Mouse (Mus musculus) myocyte (in vitro differentiated cells): Measurements from ENCODE around the gene Phf11c. TPM values are rescaled to one million over a fixed set of nuclear protein-coding genes. Genes with fewer than 3 reads are reported as not detected.

ENCODE experiments used
- H3K27me3 ChIP-seq: one replicate; pipeline ENCODE4 v1.6.1; 2011; ENCODE audit not compliant: control insufficient read depth, insufficient read depth, insufficient read length
- H3K36me3 ChIP-seq: one replicate; pipeline ENCODE4 v1.6.1; 2011; ENCODE audit not compliant: control insufficient read depth, insufficient read depth
- H3K4me2 ChIP-seq: one replicate; pipeline ENCODE4 v1.6.1; 2011; ENCODE audit warnings: low read depth, control low read depth
- H3K4me3 ChIP-seq: one replicate; pipeline ENCODE4 v1.5.1; 2011; ENCODE audit warnings: mild to moderate bottlenecking, control low read depth, moderate library complexity
- H3K79me2 ChIP-seq: one replicate; pipeline ENCODE4 v1.6.1; 2011; ENCODE audit not compliant: control insufficient read depth, insufficient read depth
- H3ac ChIP-seq: one replicate; pipeline ENCODE4 v1.6.1; 2011; ENCODE audit not compliant: control insufficient read depth, insufficient read length
- CEBPB ChIP-seq: IDR thresholded peaks from 2 replicates; pipeline ENCODE4 v1.6.1; 2011; ENCODE audit warnings: mild to moderate bottlenecking, moderate library complexity; ENCODE audit not compliant: poor library complexity, insufficient read depth, severe bottlenecking
- E2F4 ChIP-seq: IDR thresholded peaks from one replicate; pipeline ENCODE4 v1.6.1; 2011; ENCODE audit warnings: mild to moderate bottlenecking, control low read depth, moderate library complexity; ENCODE audit not compliant: insufficient read depth
- MAX ChIP-seq: IDR thresholded peaks from one replicate; pipeline ENCODE4 v1.6.1; 2011; ENCODE audit warnings: low read depth, mild to moderate bottlenecking, control low read depth
- MYOD1 ChIP-seq, 3 experiments: IDR thresholded peaks; one replicate each; pipeline ENCODE4 v1.6.1; 2011; ENCODE audit warnings: control low read depth in 2 of 3, low read depth in 2 of 3, mild to moderate bottlenecking in 2 of 3, moderate library complexity in 1 of 3; ENCODE audit not compliant: insufficient read length in 2 of 3, control insufficient read depth in 1 of 3
- MYOG ChIP-seq, 3 experiments: IDR thresholded peaks; one replicate each; pipeline ENCODE4 v1.6.1; 2011; ENCODE audit warnings: control low read depth in 2 of 3, low read depth in 2 of 3, mild to moderate bottlenecking in 2 of 3; ENCODE audit not compliant: insufficient read length in 2 of 3, control insufficient read depth in 1 of 3, insufficient read depth in 1 of 3
- POLR2A ChIP-seq: IDR thresholded peaks from one replicate; pipeline ENCODE4 v1.6.1; 2011; ENCODE audit warnings: low read depth, mild to moderate bottlenecking, control low read depth, moderate library complexity; ENCODE audit not compliant: insufficient read length
- POLR2AphosphoS2 ChIP-seq: IDR thresholded peaks from one replicate; pipeline ENCODE4 v1.6.1; 2011; ENCODE audit warnings: low read depth, control low read depth; ENCODE audit not compliant: insufficient read length
- REST ChIP-seq: IDR thresholded peaks from one replicate; pipeline ENCODE4 v1.6.1; 2011; ENCODE audit warnings: mild to moderate bottlenecking, control low read depth, moderate library complexity; ENCODE audit not compliant: insufficient read depth, insufficient read length
- SRF ChIP-seq: IDR thresholded peaks from one replicate; pipeline ENCODE4 v1.6.1; 2011; ENCODE audit warnings: low read depth; ENCODE audit not compliant: control insufficient read depth, insufficient read length
- TCF12 ChIP-seq: IDR thresholded peaks from one replicate; pipeline ENCODE4 v1.6.1; 2011; ENCODE audit warnings: mild to moderate bottlenecking, control low read depth; ENCODE audit not compliant: poor library complexity, insufficient read depth, severe bottlenecking
- TCF3 ChIP-seq: IDR thresholded peaks from one replicate; pipeline ENCODE4 v1.6.1; 2011; ENCODE audit warnings: low read depth, control low read depth; ENCODE audit not compliant: insufficient read length
- USF1 ChIP-seq: IDR thresholded peaks from one replicate; pipeline ENCODE4 v1.6.1; 2011; ENCODE audit warnings: low read depth, mild to moderate bottlenecking, control low read depth, moderate library complexity
- polyA plus RNA-seq: library from polyadenylated mRNA; unstranded; fragments of >200 nt; fragmentation: generic; extraction: Trizol; gene quantifications from one replicate; pipeline ENCODE4 v1.2.1, GENCODE M21; 2012; ENCODE audit warnings: missing spikeins

The Phf11c gene
- polyA plus RNA-seq = 0.07 TPM

DNA sequence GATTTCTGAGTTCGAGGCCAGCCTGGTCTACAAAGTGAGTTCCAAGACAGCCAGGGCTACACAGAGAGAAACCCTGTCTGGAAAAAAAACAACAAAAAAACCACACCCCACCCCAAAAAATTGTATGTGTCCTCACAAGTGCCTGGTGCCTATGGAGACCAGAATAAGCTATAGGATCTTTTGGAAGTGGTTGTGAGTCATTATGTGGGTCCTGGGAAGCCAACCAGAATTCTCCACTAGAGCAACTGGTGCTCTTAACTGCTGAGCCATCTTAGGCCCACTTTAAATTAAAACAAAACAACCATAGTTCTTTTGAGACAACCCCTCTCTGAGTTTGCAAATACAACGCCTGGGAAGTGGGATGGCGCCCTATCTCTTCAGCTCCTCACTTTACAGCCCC, at the start of gene Phf11c:
Gene Phf11c (minus strand): TSS at position 101 of the 400 bp plus-strand sequence.
- Histone ChIP-seq H3K36me3 (no peaks in the 10 kb centered on the region), H3ac (no peak within 1 kb of the TSS), H3K79me2 (no peaks in the 10 kb centered on the region), H3K4me2 (no peak within 1 kb of the TSS), H3K27me3 (no peaks in the 10 kb centered on the region), H3K4me3 (no peak within 1 kb of the TSS)
- TF ChIP-seq MYOG (IDR thresholded peaks at IDR 0.05; ENCODE audit: control insufficient read depth in 1 of 3, insufficient read depth in 1 of 3, insufficient read length in 2 of 3, low read depth in 2 of 3) = no peak
- TF ChIP-seq SRF = no peak
- no peak for TF ChIP-seq CEBPB
- no peak for TF ChIP-seq POLR2AphosphoS2
- no peak for TF ChIP-seq TCF12
- TF ChIP-seq TCF3 = no peak
- no peak for TF ChIP-seq USF1
- no peak for TF ChIP-seq POLR2A

GRCm38 (mm10) chr14:59441472-59441805, 46.3 kb upstream of the Phf11c start:
- no peaks in the 10 kb centered on the region for H3K36me3 ChIP-seq
- no peaks in the 10 kb centered on the region for H3K27me3 ChIP-seq
- peak overlapping the region; percentile 88 for H3K4me3 ChIP-seq
- H3K4me2 ChIP-seq = peak overlapping the region; percentile 85
- peak overlapping the region; percentile 41 for H3ac ChIP-seq
- TF ChIP-seq E2F4 (no peak), REST (no peak), MYOD1 (IDR thresholded peaks at IDR 0.05; ENCODE audit: control insufficient read depth in 1 of 3, insufficient read length in 2 of 3, low read depth in 2 of 3) (no peak), TCF3 (no peak), POLR2AphosphoS2 (no peak), POLR2A (no peak), MAX (no peak), SRF (no peak)
- H3K79me2 ChIP-seq = peaks cover 5% of the 10 kb centered on the region

DNA sequence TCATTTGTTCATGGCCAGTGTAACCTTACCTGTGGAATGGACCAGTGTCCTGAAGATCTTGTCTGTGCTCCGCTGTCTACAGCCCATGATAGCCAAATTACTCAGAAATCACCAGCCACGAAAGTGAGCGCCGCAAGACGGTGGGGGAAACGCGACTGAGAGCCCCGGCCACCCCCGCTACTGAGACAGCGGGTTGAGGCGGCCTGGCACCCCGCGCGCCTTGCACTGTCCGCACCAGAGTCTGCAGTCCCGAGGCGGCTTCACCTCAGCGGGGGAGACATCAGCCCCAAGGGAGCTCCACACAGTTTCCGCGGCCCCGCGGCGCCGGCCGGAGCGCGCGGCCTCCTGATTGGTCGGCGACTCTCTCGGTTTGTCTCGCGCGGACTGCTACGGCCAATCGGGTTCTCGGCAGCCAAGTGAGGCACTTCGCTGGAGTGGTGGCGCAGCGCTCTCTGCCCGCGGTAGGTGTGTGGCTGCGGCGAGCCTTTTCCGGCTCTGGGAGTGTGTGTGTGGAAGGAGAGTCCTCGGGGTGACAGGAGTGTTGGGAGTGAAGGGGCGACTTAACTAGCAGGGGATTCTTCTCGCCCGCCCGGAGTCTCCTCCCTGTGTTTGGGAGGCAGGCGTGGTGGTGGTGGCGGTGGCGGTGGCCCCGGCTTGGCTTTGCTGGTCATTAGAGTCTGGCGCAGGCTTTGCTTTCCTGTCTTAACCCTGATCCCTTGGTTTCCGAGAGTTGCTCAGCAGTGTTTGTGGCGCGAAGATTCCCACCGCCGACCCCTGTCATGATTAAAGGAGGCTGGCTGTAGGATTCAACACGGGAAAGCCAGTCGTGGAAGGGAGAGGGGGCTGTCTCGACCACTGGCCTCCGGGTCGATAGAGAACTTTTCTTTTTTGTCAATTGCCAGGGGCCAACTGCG, 45.6 kb upstream of the Phf11c start, which contains the start of the genes Setdb2 and Cab39l:
Gene Setdb2 (minus strand): TSS at position 327 of the 914 bp plus-strand sequence.
Gene Cab39l (plus strand): TSS at position 415 of the 914 bp plus-strand sequence.
- no peaks in the 10 kb centered on the region for H3K36me3 ChIP-seq
- peaks cover 5% of the 10 kb centered on the region for H3K79me2 ChIP-seq
- peak within 1 kb of the TSS; percentile 41 for H3ac ChIP-seq
- H3K4me2 ChIP-seq = peak within 1 kb of the TSS; percentile 88
- peak; percentile 81 for TF ChIP-seq POLR2AphosphoS2
- TF ChIP-seq MYOD1 (IDR thresholded peaks at IDR 0.05; ENCODE audit: control insufficient read depth in 1 of 3, insufficient read length in 2 of 3, low read depth in 2 of 3) = no peak
- TF ChIP-seq TCF3 = no peak
- no peak for TF ChIP-seq SRF
- TF ChIP-seq POLR2A = peak; percentile 91
- TF ChIP-seq MYOG (IDR thresholded peaks at IDR 0.05; ENCODE audit: control insufficient read depth in 1 of 3, insufficient read depth in 1 of 3, insufficient read length in 2 of 3, low read depth in 2 of 3) = no peak
- no peak for TF ChIP-seq USF1
- no peak for TF ChIP-seq REST
- no peaks in the 10 kb centered on the region for H3K27me3 ChIP-seq
- H3K4me3 ChIP-seq = peak within 1 kb of the TSS; percentile 88

DNA sequence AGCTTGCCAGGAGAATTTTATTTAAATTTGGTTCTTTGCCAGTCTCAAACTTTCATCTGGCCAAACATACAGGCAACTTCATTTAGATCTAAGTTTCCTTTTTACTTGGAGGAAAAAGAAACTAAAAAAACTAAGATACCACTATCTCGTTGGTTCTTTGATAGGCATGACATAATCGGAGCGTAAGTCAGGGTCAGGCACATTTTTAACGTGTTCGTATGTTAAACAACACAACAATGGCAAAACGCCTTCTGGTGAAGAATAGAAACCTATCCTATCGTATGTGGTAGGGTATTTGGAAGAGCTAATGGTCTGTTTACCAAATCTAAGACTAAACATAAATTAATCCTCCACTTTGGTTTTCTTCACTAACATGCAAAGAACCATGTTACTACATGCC, 44.9 kb upstream of the Phf11c start:
- no peaks in the 10 kb centered on the region for H3K27me3 ChIP-seq
- peak overlapping the region; percentile 41 for H3ac ChIP-seq
- H3K4me2 ChIP-seq = peak overlapping the region; percentile 88
- peak overlapping the region; percentile 88 for H3K4me3 ChIP-seq
- H3K36me3 ChIP-seq = no peaks in the 10 kb centered on the region
- no peak for TF ChIP-seq MYOD1 (IDR thresholded peaks at IDR 0.05; ENCODE audit: control insufficient read depth in 1 of 3, insufficient read length in 2 of 3, low read depth in 2 of 3)
- TF ChIP-seq USF1 = no peak
- no peak for TF ChIP-seq SRF
- TF ChIP-seq REST = no peak
- no peak for TF ChIP-seq MAX
- TF ChIP-seq CEBPB = no peak
- TF ChIP-seq E2F4 = no peak
- no peak for TF ChIP-seq POLR2AphosphoS2
- no peak for TF ChIP-seq POLR2A
- TF ChIP-seq TCF12 = no peak
- peaks cover 5% of the 10 kb centered on the region for H3K79me2 ChIP-seq

DNA sequence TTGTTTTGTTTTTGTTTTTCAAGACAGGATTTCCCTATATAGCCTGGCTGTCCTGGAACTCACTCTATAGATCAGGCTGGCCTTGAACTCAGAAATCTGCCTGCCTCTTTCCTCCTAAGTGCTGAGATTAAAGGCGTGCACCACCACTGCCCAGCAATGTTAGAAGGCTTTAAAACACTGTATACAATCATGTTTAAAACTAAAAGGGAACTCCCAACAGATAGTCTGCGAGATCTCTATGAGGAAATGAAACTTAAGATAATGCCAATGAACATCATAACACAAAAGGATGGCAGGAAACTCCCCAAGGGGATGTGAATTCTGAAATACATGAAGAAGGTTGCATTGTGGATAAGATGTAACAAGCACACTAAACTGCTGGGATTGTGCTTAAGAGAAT, 43.3 kb upstream of the Phf11c start:
- TF ChIP-seq USF1 (no peak), REST (no peak), POLR2AphosphoS2 (no peak), CEBPB (no peak), SRF (no peak), TCF12 (no peak), MYOD1 (IDR thresholded peaks at IDR 0.05; ENCODE audit: control insufficient read depth in 1 of 3, insufficient read length in 2 of 3, low read depth in 2 of 3) (no peak), E2F4 (no peak), TCF3 (no peak), POLR2A (no peak)
- no peaks in the 10 kb centered on the region for H3K36me3 ChIP-seq
- no peak overlapping the region for H3K4me2 ChIP-seq
- H3K79me2 ChIP-seq = peaks cover 5% of the 10 kb centered on the region
- H3ac ChIP-seq = no peak overlapping the region
- no peaks in the 10 kb centered on the region for H3K27me3 ChIP-seq
- H3K4me3 ChIP-seq = no peak overlapping the region
